In genomic region chr10:76642628-76643434, GRCm38 (mm10) we compare ENCODE assay signal across 9 mouse cellular contexts. TPM values are rescaled to one million over a fixed set of nuclear protein-coding genes. Genes with fewer than 3 reads are reported as not detected.
DNase-seq lines count a peak whose midpoint lies in the region; ATAC-seq and TF ChIP-seq lines count a peak whose summit lies in the region.
"Had no signal": no experiment of that assay in that cellular context is flagged by ENCODE, and none has a peak within 500 bp of the region (broad histone marks: within the 10 kb centered on the region; RNA-seq: fewer than 3 reads in every experiment).

No protein-coding gene starts in this region.

- peak; percentile 86 for ATAC-seq in lung, embryonic 14.5 days (ENCODE audit: insufficient read depth)
- peak; percentile 41; the same call in 1 of the 2 replicates for ATAC-seq in intestine, postnatal 0 days
- ATAC-seq in stomach, embryonic 14.5 days (ENCODE audit: insufficient number of reproducible peaks, insufficient read depth, low FRiP score, low read depth) = peak; percentile 84; the same call in 1 of the 2 replicates
- ATAC-seq in midbrain, embryonic 13.5 days = no peak

- no peaks in the 10 kb centered on the region for H3K36me3 ChIP-seq in lung, embryonic 14.5 days (ENCODE audit: insufficient read depth)
- no peaks in the 10 kb centered on the region for H3K36me3 ChIP-seq in intestine, postnatal 0 days (ENCODE audit: control insufficient read depth, insufficient read depth)
- no peaks in the 10 kb centered on the region for H3K36me3 ChIP-seq in stomach, embryonic 14.5 days (ENCODE audit: control insufficient read depth, insufficient read depth, low read length)
- H3K36me3 ChIP-seq in midbrain, embryonic 13.5 days = no peaks in the 10 kb centered on the region

- no peaks in the 10 kb centered on the region for H3K27me3 ChIP-seq in lung, embryonic 14.5 days (ENCODE audit: insufficient read depth, low read length)
- H3K27me3 ChIP-seq in intestine, postnatal 0 days (replicated peaks; ENCODE audit: control insufficient read depth, insufficient read depth, low read length) = no peaks in the 10 kb centered on the region
- no peaks in the 10 kb centered on the region for H3K27me3 ChIP-seq in stomach, embryonic 14.5 days (ENCODE audit: control insufficient read depth, insufficient read depth, low read length)
- H3K27me3 ChIP-seq in midbrain, embryonic 13.5 days = no peaks in the 10 kb centered on the region

- no peak overlapping the region for H3K9ac ChIP-seq in lung, embryonic 14.5 days
- no peak overlapping the region for H3K9ac ChIP-seq in intestine, postnatal 0 days (ENCODE audit: low read depth, low read length)
- H3K9ac ChIP-seq in stomach, embryonic 14.5 days (replicated peaks; ENCODE audit: low read depth, low read length) = no peak overlapping the region; the same call in 1 of the 2 replicates
- no peak overlapping the region for H3K9ac ChIP-seq in midbrain, embryonic 13.5 days (replicated peaks)

- no peak overlapping the region for H3K4me2 ChIP-seq in lung, embryonic 14.5 days
- H3K4me2 ChIP-seq in intestine, postnatal 0 days (replicated peaks; ENCODE audit: low read depth) = no peak overlapping the region
- no peak overlapping the region for H3K4me2 ChIP-seq in stomach, embryonic 14.5 days (replicated peaks; ENCODE audit: low read depth, low read length)
- H3K4me2 ChIP-seq in midbrain, embryonic 13.5 days (replicated peaks) = no peak overlapping the region

- H3K4me3 ChIP-seq in lung, embryonic 14.5 days (ENCODE audit: low read depth, low read length) = no peak overlapping the region
- no peak overlapping the region for H3K4me3 ChIP-seq in gastrocnemius, adult 2 months
- no peak overlapping the region for H3K4me3 ChIP-seq in intestine, postnatal 0 days (ENCODE audit: low read depth, low read length)
- no peak overlapping the region for H3K4me3 ChIP-seq in stomach, embryonic 14.5 days (ENCODE audit: low read depth, low read length)
- no peak overlapping the region for H3K4me3 ChIP-seq in midbrain, embryonic 13.5 days (replicated peaks)

- intact Hi-C loops in gastrocnemius, adult 2 months (cut with DNase I) = no loop called here

- H3K4me1 ChIP-seq in lung, embryonic 14.5 days (ENCODE audit: insufficient read depth) = peaks cover 5% of the 10 kb centered on the region; the same call in 1 of the 2 replicates
- H3K4me1 ChIP-seq in intestine, postnatal 0 days (replicated peaks; ENCODE audit: control insufficient read depth, insufficient read depth, low read length) = no peaks in the 10 kb centered on the region
- peaks cover 11% of the 10 kb centered on the region; the same call in 1 of the 2 replicates for H3K4me1 ChIP-seq in stomach, embryonic 14.5 days (ENCODE audit: control insufficient read depth, insufficient read depth, low read length)
- no peaks in the 10 kb centered on the region for H3K4me1 ChIP-seq in midbrain, embryonic 13.5 days (replicated peaks)

- WGBS in lung, embryonic 14.5 days = 37% methylated on average over 9 of the region's 9 CpGs
- 56% methylated on average over 9 of the region's 9 CpGs for WGBS in intestine, postnatal 0 days
- 45% methylated on average over 9 of the region's 9 CpGs for WGBS in stomach, embryonic 14.5 days
- WGBS in midbrain, embryonic 13.5 days = 80% methylated on average over 9 of the region's 9 CpGs

- peak; percentile 85 for DNase-seq in lung, embryonic 14.5 days
- DNase-seq in lung, postnatal 36 days = no peak
- DNase-seq in gastrocnemius, adult 2 months = peak; percentile 68
- no peak for DNase-seq in frontal cortex, postnatal 14 days (ENCODE audit: low spot score in 2 of 2)
- DNase-seq in layer of hippocampus, postnatal 36 days = no peak

- no peak for TF ChIP-seq CTCF in lung, embryonic 14.5 days (IDR thresholded peaks at IDR 0.05; ENCODE audit: low read depth)
- TF ChIP-seq CTCF in gastrocnemius, adult 2 months (IDR thresholded peaks at IDR 0.05) = no peak
- no peak for TF ChIP-seq CTCF in intestine, postnatal 0 days (IDR thresholded peaks at IDR 0.05; ENCODE audit: low read depth)

- peak overlapping the region; percentile 91 for H3K27ac ChIP-seq in lung, embryonic 14.5 days (ENCODE audit: low read depth)
- H3K27ac ChIP-seq in gastrocnemius, adult 2 months = peak overlapping the region; percentile 85
- peak overlapping the region; percentile 57 for H3K27ac ChIP-seq in intestine, postnatal 0 days (ENCODE audit: low read depth, low read length)
- peak overlapping the region; percentile 96 for H3K27ac ChIP-seq in stomach, embryonic 14.5 days (ENCODE audit: low read length)
- H3K27ac ChIP-seq in midbrain, embryonic 13.5 days = no peak overlapping the region

- no peaks in the 10 kb centered on the region for H3K9me3 ChIP-seq in lung, embryonic 14.5 days (ENCODE audit: low read depth, low read length)
- H3K9me3 ChIP-seq in intestine, postnatal 0 days (ENCODE audit: control insufficient read depth) = no peaks in the 10 kb centered on the region
- H3K9me3 ChIP-seq in stomach, embryonic 14.5 days (ENCODE audit: control insufficient read depth, low read depth, low read length) = no peaks in the 10 kb centered on the region
- no peaks in the 10 kb centered on the region for H3K9me3 ChIP-seq in midbrain, embryonic 13.5 days

RNA-seq across cellular contexts. Expression of gene Col6a2, which starts 19.4 kb away (rescaled TPM):
- 168 and 170 TPM in 2 replicates for polyA plus RNA-seq in lung, embryonic 14.5 days (2014; fragmentation: Nextera tagmentation; extraction: Ambion mirVana)
- 10 to 100 TPM; 28.5 to 59.5 TPM for total RNA-seq in gastrocnemius, adult 2 months (2021)
- polyA plus RNA-seq in intestine, postnatal 0 days (2015; fragmentation: Nextera tagmentation; extraction: Ambion mirVana) = 99.2 and 101 TPM in 2 replicates
- 148 and 176 TPM in 2 replicates for polyA plus RNA-seq in stomach, embryonic 14.5 days (2014; fragmentation: Nextera tagmentation; extraction: Ambion mirVana)
- 1 to 10 TPM; 3.8 to 6.1 TPM for total RNA-seq in layer of hippocampus, postnatal 36 days (2021)
- polyA plus RNA-seq in midbrain, embryonic 13.5 days (2015; fragmentation: Nextera tagmentation; extraction: Ambion mirVana) = 9.5 and 12.5 TPM in 2 replicates
- total RNA-seq: neutrophil, adult 5-6 weeks had no signal

Comparison
In these comparisons a context has a peak if more than half of its experiments do, and no peak if none do; other contexts are left out.
1. DNase-seq: peak in lung, embryonic 14.5 days (single experiment) and gastrocnemius, adult 2 months (single experiment); none in lung, postnatal 36 days (single experiment), frontal cortex, postnatal 14 days (0 of 2) and layer of hippocampus, postnatal 36 days (0 of 2).